Mouse (Mus musculus) liver, embryonic 11.5 days (tissue): Measurements from ENCODE around the gene S100a16. TPM values are rescaled to one million over a fixed set of nuclear protein-coding genes. Genes with fewer than 3 reads are reported as not detected.

ENCODE experiments used
- ATAC-seq: fragments of 200-750 bp; cut with Nextera tagmentation; replicated peaks from 2 replicates; pipeline ENCODE4 v1.8.0; 2017; ENCODE audit warnings: moderate number of reproducible peaks, mild to moderate bottlenecking, moderate TSS enrichment, moderate library complexity; ENCODE audit not compliant: low FRiP score
- DNase-seq: peaks from one replicate; pipeline ENCODE4 v3.0.0-alpha.2; 2017; ENCODE audit warnings: low spot score
- H3K27ac ChIP-seq: fragments of 300-500 bp; sonication (generic); 2 replicates; pipeline ENCODE4 v1.5.1; 2014; ENCODE audit warnings: mild to moderate bottlenecking, low read depth, low read length, control low read depth
- H3K27me3 ChIP-seq: fragments of 300-500 bp; sonication (generic); replicated peaks from 2 replicates; pipeline ENCODE4 v1.6.1; 2014; ENCODE audit warnings: low read length, mixed read lengths; ENCODE audit not compliant: control insufficient read depth, insufficient read depth
- H3K36me3 ChIP-seq: fragments of 300-500 bp; sonication (generic); 2 replicates; pipeline ENCODE4 v1.6.1; 2014; ENCODE audit warnings: mild to moderate bottlenecking, low read length, moderate library complexity, mixed read lengths; ENCODE audit not compliant: control insufficient read depth, insufficient read depth
- H3K4me1 ChIP-seq: fragments of 300-500 bp; sonication (generic); replicated peaks from 2 replicates; pipeline ENCODE4 v1.6.1; 2014; ENCODE audit warnings: low read length, mixed read lengths; ENCODE audit not compliant: control insufficient read depth, insufficient read depth
- H3K4me2 ChIP-seq: fragments of 300-500 bp; sonication (generic); 2 replicates; pipeline ENCODE4 v1.6.1; 2014; ENCODE audit warnings: mild to moderate bottlenecking, control low read depth, moderate library complexity
- H3K4me3 ChIP-seq: fragments of 300-500 bp; sonication (generic); 2 replicates; pipeline ENCODE4 v1.5.1; 2014; ENCODE audit warnings: low read depth, low read length, control low read depth
- H3K9ac ChIP-seq: fragments of 300-500 bp; sonication (generic); 2 replicates; pipeline ENCODE4 v1.6.1; 2014; ENCODE audit warnings: low read depth, low read length, control low read depth
- H3K9me3 ChIP-seq: fragments of 300-500 bp; sonication (generic); 2 replicates; pipeline ENCODE4 v1.6.1; 2016; ENCODE audit warnings: low read length, inconsistent platforms, mixed read lengths; ENCODE audit not compliant: control insufficient read depth
- WGBS: fragments of 180-500 bp; shearing (Covaris S2); extraction: QIAGEN DNeasy Blood & Tissue Kit; methylation state at CpG from one replicate; pipeline ENCODE4 v1.1.7; 2014; 5-methylcytosine and 5-hydroxymethylcytosine counted together
- polyA plus RNA-seq: library from polyadenylated mRNA; unstranded; fragments of >200 nt; fragmentation: Nextera tagmentation; extraction: Ambion mirVana; gene quantifications from 2 replicates; pipeline ENCODE4 v1.2.1, GENCODE M21; 2014

S100a16 gene
- polyA plus RNA-seq, 1 experiment from 2014 or later: 58.1 TPM

DNA sequence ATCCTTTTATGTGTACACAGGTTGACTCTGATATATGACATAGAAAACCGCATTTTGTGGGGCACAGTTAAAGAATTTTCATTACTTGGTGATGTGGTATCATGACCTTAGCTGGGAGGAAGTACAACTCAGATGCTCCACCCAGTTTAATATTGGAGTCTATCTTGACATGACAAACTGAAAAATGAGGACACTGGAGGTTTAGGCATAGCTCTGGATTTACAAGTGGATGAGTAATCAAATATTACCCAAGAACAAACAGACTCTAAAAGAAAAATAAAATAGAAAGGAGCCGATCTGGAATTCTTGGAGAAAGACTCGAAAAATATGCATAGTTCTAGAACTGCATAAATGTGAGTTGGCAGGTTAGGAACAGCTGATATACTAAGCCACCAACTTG, 38.3 kb downstream of the S100a16 start:
- 78% methylated on average over 3 of the region's 3 CpGs for WGBS

DNA sequence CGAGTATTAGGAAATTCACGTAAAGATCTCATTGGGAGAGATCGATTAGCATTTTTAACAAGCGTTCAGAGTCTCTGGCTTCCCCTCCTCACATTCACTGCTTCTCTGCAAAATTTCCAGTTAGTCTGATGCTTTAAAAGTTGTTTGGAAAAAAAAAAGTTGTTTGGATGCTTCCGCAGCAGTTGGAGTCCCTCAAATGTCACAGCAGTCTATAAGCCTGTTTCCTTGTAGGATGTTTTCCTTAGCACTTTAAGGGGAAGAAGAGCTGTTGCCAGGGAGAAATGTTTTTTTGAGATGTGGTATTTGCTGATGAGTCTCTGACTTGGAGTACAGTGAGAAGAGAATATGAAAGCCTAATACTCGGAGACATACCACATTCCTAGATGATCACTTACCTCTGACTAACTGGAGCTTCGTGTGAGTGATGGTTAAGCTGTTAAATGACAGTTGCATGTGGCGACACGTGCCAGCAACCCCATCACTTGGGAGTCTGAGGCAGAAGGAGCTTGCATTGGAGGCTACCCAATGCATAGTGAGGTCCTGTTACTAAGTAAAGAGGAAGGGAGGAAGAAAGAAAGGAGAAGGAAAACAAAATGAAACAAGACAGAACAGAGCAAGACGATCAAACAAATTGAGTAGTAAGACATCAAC, 39.4 kb downstream of the S100a16 start:
- 65% methylated on average over 10 of the region's 10 CpGs for WGBS
- H3K4me3 ChIP-seq: no peak overlapping the region
- no peaks in the 10 kb centered on the region for H3K4me1 ChIP-seq
- H3K9me3 ChIP-seq: no peaks in the 10 kb centered on the region
- H3K27me3 ChIP-seq: no peaks in the 10 kb centered on the region
- H3K36me3 ChIP-seq: no peaks in the 10 kb centered on the region
- no peak overlapping the region for H3K9ac ChIP-seq
- DNase-seq (no peak), ATAC-seq (no peak)
- no peak overlapping the region for H3K4me2 ChIP-seq
- no peak overlapping the region for H3K27ac ChIP-seq

More for the DNA sequence above, 38.3 kb downstream of the S100a16 start:
- no peak for ATAC-seq
- H3K27ac ChIP-seq: no peak overlapping the region
- no peak for DNase-seq
- H3K27me3 ChIP-seq: no peaks in the 10 kb centered on the region
- H3K9me3 ChIP-seq: no peaks in the 10 kb centered on the region
- no peak overlapping the region for H3K9ac ChIP-seq
- H3K4me1 ChIP-seq: no peaks in the 10 kb centered on the region
- no peak overlapping the region for H3K4me2 ChIP-seq
- H3K36me3 ChIP-seq: no peaks in the 10 kb centered on the region
- H3K4me3 ChIP-seq: no peak overlapping the region

DNA sequence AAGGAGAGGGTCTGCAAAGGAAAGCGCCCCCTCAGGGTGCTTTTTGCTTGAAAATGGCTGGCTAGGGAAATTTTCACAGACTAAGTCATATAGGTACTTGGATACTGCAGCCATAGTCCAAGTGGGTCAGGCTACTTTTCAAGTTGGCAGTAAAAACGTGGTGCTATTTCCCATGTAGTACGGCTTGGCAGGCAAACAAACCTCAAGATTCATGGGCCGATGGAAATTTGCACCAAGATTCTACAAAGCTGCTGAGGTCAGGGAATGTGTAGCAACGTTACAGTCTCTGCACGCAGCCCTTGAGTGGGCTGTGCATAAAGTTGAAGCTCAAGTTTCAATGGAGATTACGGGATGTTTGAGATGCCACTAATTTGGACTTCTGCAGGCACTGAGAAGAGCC, 42.4 kb downstream of the S100a16 start:
- no peaks in the 10 kb centered on the region for H3K27me3 ChIP-seq
- no peak overlapping the region for H3K4me3 ChIP-seq
- no peaks in the 10 kb centered on the region for H3K36me3 ChIP-seq
- ATAC-seq (no peak), DNase-seq (no peak)
- no peak overlapping the region for H3K27ac ChIP-seq
- WGBS: 73% methylated on average over 7 of the region's 7 CpGs
- H3K9ac ChIP-seq: no peak overlapping the region
- no peaks in the 10 kb centered on the region for H3K4me1 ChIP-seq
- H3K9me3 ChIP-seq: no peaks in the 10 kb centered on the region
- no peak overlapping the region for H3K4me2 ChIP-seq

DNA sequence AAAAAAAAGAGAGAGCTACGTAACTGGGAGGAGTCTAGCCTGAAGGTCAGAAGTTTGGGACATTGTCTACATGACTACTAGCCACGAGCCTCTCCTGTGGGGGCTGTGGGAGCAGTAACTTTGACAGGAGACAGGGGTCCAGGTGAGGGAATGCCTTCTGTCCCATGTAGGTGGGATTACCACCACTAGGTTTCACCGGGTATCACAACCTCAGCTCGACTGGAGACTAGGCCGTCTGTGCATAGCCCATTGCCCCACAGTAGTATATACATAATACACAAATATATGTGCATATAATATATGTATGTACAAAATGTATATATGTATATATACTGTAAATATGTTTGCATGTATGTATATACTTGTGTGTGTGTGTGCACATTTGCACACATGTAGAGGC, 44.1 kb downstream of the S100a16 start:
- Histone ChIP-seq H3K4me3 (no peak overlapping the region), H3K36me3 (no peaks in the 10 kb centered on the region), H3K9ac (no peak overlapping the region), H3K4me1 (no peaks in the 10 kb centered on the region), H3K27ac (no peak overlapping the region), H3K9me3 (no peaks in the 10 kb centered on the region), H3K4me2 (no peak overlapping the region), H3K27me3 (no peaks in the 10 kb centered on the region)
- no peak for DNase-seq
- no peak for ATAC-seq
- WGBS: 90% methylated on average over 5 of the region's 5 CpGs

DNA sequence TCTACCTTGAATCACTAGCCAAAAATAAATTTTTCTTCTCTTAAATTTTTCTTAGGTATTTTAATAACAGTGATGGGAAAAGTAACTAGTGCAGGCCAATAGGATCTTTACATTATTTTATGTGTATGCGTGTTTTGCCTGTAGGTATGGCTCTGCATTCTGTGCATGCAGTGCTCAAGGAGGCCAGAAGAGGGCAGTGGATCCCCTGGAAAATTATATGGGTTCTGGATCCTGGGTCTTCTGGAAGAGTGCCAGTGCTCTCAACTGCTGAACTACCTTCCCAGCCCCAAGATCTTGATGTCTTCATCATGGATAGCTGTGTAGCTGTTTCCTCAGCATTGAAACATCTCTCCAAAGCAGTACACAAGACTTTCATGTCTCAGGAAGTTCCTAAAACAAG, 45.1 kb downstream of the S100a16 start:
- no peak overlapping the region for H3K4me3 ChIP-seq
- 89% methylated on average over 1 of the region's 1 CpGs for WGBS
- H3K27me3 ChIP-seq: no peaks in the 10 kb centered on the region
- no peak overlapping the region for H3K4me2 ChIP-seq
- no peak overlapping the region for H3K9ac ChIP-seq
- H3K4me1 ChIP-seq: no peaks in the 10 kb centered on the region
- H3K9me3 ChIP-seq: no peaks in the 10 kb centered on the region
- H3K36me3 ChIP-seq: no peaks in the 10 kb centered on the region
- ATAC-seq (no peak), DNase-seq (no peak)
- no peak overlapping the region for H3K27ac ChIP-seq

DNA sequence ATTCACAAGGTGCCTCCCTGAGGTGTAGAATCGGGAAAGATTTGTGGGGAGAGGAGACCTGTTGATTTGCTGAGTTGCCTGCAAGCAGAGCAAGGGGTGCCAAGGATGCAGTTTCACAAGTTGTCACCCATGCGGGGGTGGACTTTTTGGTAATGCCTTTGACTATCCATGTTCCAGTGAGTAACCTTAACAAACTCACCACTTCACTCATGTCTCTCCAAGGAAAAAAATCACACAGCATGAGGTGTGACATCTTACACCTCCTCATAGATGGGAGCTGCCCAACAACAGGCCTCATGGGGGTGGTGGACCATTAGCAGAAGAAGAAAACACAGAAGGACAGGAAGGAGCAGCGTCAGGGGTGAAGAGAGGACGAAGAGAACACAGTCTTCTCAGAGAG, 45.5 kb downstream of the S100a16 start:
- H3K4me3 ChIP-seq: no peak overlapping the region
- H3K4me1 ChIP-seq: no peaks in the 10 kb centered on the region
- no peak for ATAC-seq
- no peak for DNase-seq
- H3K27ac ChIP-seq: no peak overlapping the region
- no peaks in the 10 kb centered on the region for H3K27me3 ChIP-seq
- no peaks in the 10 kb centered on the region for H3K9me3 ChIP-seq
- no peak overlapping the region for H3K4me2 ChIP-seq
- H3K9ac ChIP-seq: no peak overlapping the region
- no peaks in the 10 kb centered on the region for H3K36me3 ChIP-seq
- WGBS: 67% methylated on average over 4 of the region's 4 CpGs

DNA sequence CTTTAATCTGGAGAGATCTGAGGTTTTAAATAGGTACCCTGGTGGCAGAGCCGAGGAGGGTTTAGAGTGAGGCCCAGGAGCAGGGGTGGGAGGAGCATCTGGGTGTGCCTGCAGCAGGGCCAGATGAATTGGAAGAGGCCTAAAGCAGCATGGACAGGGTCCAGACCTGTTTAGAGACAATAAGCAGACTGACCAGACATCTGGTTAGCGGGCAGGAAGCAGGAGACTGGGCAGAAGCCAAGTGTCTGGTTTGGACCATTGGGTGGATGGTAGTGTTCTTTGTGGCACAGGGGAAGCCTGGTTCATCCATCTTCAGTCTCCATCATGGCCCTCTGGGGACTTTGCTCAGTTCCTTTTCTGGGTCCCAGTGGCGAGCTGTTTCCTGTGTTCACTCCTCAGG, 46.8 kb downstream of the S100a16 start:
- DNase-seq: no peak
- ATAC-seq: no peak
- Histone ChIP-seq H3K4me1 (no peaks in the 10 kb centered on the region), H3K9ac (no peak overlapping the region), H3K4me2 (no peak overlapping the region), H3K27me3 (no peaks in the 10 kb centered on the region), H3K36me3 (no peaks in the 10 kb centered on the region), H3K9me3 (no peaks in the 10 kb centered on the region), H3K27ac (no peak overlapping the region), H3K4me3 (no peak overlapping the region)
- WGBS: 35% methylated on average over 3 of the region's 3 CpGs

DNA sequence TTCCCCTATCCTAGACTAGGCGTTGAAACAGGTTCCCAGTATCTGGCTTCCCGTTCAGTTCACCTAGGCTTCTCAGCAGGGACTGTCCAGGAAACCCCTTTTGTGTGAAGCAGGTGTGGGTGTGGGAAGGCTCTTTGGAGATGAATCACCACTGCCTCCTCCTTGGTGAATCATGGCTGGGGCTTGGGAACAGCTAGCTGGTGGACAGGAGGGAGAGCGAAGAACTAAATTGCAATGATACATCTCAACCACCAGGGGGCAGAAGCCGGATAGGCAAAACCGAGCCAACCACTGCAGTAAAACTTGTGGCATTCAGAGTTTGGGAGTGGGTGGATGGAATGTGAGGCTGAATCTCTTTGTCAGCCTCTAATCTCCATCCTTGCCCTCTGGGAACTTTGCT, 48.5 kb downstream of the S100a16 start:
- Histone ChIP-seq H3K27ac (no peak overlapping the region), H3K9me3 (no peaks in the 10 kb centered on the region), H3K4me2 (no peak overlapping the region), H3K9ac (no peak overlapping the region), H3K27me3 (no peaks in the 10 kb centered on the region), H3K4me3 (no peak overlapping the region), H3K36me3 (no peaks in the 10 kb centered on the region), H3K4me1 (no peaks in the 10 kb centered on the region)
- peak; percentile 61 for DNase-seq
- no peak; the same call in 1 of the 2 replicates for ATAC-seq
- 30% methylated on average over 5 of the region's 5 CpGs for WGBS

DNA sequence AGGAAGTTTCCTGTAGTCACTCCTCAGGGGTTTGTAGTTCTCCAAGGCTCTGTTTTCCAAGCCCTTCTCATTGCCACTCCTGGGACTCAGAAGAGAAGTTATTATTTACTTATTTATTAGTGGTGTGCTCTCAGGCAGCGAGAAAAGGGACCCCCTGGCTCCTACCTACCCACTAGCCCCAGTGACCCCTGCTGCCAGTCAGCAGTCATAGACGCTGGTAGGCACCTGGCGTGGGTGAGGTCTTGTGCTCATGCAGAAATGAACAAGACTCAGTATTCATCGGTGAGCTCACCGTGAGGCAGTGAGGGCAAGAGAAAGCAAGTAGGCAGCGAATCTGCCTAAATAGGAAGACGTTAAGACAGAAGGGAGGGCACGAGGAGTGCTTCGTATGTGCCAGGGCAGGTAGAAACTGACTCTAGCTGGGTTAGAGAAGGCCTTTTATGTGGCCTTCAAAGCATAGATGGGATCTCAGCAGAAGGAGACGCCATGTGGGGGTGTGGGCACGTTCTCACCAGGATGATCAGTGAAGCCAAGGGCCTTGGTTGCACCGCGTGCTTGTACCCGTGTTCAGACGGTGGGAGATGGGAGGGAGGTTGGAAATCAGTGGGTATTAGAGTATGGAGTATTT, 49.1 kb downstream of the S100a16 start:
- WGBS: 80% methylated on average over 15 of the region's 15 CpGs
- Histone ChIP-seq H3K9ac (no peak overlapping the region), H3K4me1 (no peaks in the 10 kb centered on the region), H3K36me3 (no peaks in the 10 kb centered on the region), H3K4me3 (no peak overlapping the region), H3K27me3 (no peaks in the 10 kb centered on the region), H3K9me3 (no peaks in the 10 kb centered on the region), H3K27ac (no peak overlapping the region), H3K4me2 (no peak overlapping the region)
- DNase-seq (no peak), ATAC-seq (no peak)
